ENCODE assay signal across 8 mouse cellular contexts in genomic region chr8:120104721-120105272, GRCm38 (mm10). TPM values are rescaled to one million over a fixed set of nuclear protein-coding genes. Genes with fewer than 3 reads are reported as not detected.
DNase-seq lines count a peak whose midpoint lies in the region; ATAC-seq and TF ChIP-seq lines count a peak whose summit lies in the region.

No protein-coding gene starts in this region.

- no peaks in the 10 kb centered on the region for H3K9me3 ChIP-seq in megakaryocyte, embryonic 14.5 days
- no peaks in the 10 kb centered on the region for H3K9me3 ChIP-seq in midbrain, embryonic 16.5 days (replicated peaks; ENCODE audit: control insufficient read depth, low read length, poor library complexity, severe bottlenecking)
- no peaks in the 10 kb centered on the region for H3K9me3 ChIP-seq in liver, embryonic 11.5 days (ENCODE audit: control insufficient read depth, low read length)

- no peak for TF ChIP-seq POLR2A in kidney, adult 2 months (IDR thresholded peaks at IDR 0.05; ENCODE audit: low read depth, low read length)

- H3K4me1 ChIP-seq in megakaryocyte, embryonic 14.5 days = peaks cover 70% of the 10 kb centered on the region
- H3K4me1 ChIP-seq in kidney, adult 2 months (ENCODE audit: control insufficient read depth, insufficient read depth, low read length) = peaks cover 4% of the 10 kb centered on the region; the same call in 1 of the 2 replicates
- peaks cover 18% of the 10 kb centered on the region for H3K4me1 ChIP-seq in midbrain, embryonic 16.5 days (ENCODE audit: control insufficient read depth, insufficient read depth, low read length)
- H3K4me1 ChIP-seq in liver, embryonic 11.5 days (replicated peaks; ENCODE audit: control insufficient read depth, insufficient read depth, low read length) = peaks cover 12% of the 10 kb centered on the region

- 30% methylated on average over 9 of the region's 9 CpGs for WGBS in kidney, adult 2 months
- 72% methylated on average over 9 of the region's 9 CpGs for WGBS in midbrain, embryonic 16.5 days
- whole genome bisulfite sequencing in liver, embryonic 11.5 days = 47% methylated on average over 9 of the region's 9 CpGs

- no peak overlapping the region for H3K9ac ChIP-seq in midbrain, embryonic 16.5 days (ENCODE audit: low read depth, low read length)
- no peak overlapping the region for H3K9ac ChIP-seq in liver, embryonic 11.5 days (ENCODE audit: low read depth, low read length)

- H3K27ac ChIP-seq in kidney, adult 2 months (ENCODE audit: insufficient read depth, low read depth, low read length) = peak overlapping the region; percentile 74
- H3K27ac ChIP-seq in midbrain, embryonic 16.5 days (ENCODE audit: low read length) = no peak overlapping the region
- no peak overlapping the region for H3K27ac ChIP-seq in liver, embryonic 11.5 days (ENCODE audit: low read depth, low read length)

- H3K36me3 ChIP-seq in megakaryocyte, embryonic 14.5 days (replicated peaks; ENCODE audit: low read length) = peaks cover 15% of the 10 kb centered on the region
- no peaks in the 10 kb centered on the region for H3K36me3 ChIP-seq in kidney, adult 2 months (ENCODE audit: control insufficient read depth, insufficient read depth, low read length)
- H3K36me3 ChIP-seq in midbrain, embryonic 16.5 days (ENCODE audit: control insufficient read depth, insufficient read depth, low read length) = no peaks in the 10 kb centered on the region
- no peaks in the 10 kb centered on the region; the same call in 1 of the 2 replicates for H3K36me3 ChIP-seq in liver, embryonic 11.5 days (ENCODE audit: control insufficient read depth, insufficient read depth, low read length)

- H3K27me3 ChIP-seq in megakaryocyte, embryonic 14.5 days (replicated peaks) = peaks cover 9% of the 10 kb centered on the region
- no peaks in the 10 kb centered on the region for H3K27me3 ChIP-seq in kidney, adult 2 months (replicated peaks; ENCODE audit: control insufficient read depth, insufficient read depth, low read length)
- H3K27me3 ChIP-seq in midbrain, embryonic 16.5 days (ENCODE audit: control insufficient read depth, insufficient read depth, low read depth, low read length) = no peaks in the 10 kb centered on the region
- H3K27me3 ChIP-seq in liver, embryonic 11.5 days (replicated peaks; ENCODE audit: control insufficient read depth, insufficient read depth, low read length) = no peaks in the 10 kb centered on the region

- DNase-seq in gastrocnemius, postnatal 10 days = peak; percentile 41
- peak; percentile 95 for DNase-seq in kidney, adult 2 months
- DNase-seq in ovary, postnatal 36 days (ENCODE audit: low spot score) = peak; percentile 51
- no peak for DNase-seq in cerebellum, adult 18-20 months
- DNase-seq in liver, embryonic 11.5 days (ENCODE audit: low spot score) = no peak

- no peak overlapping the region for H3K4me2 ChIP-seq in midbrain, embryonic 16.5 days (ENCODE audit: low read length)
- no peak overlapping the region for H3K4me2 ChIP-seq in liver, embryonic 11.5 days

- H3K4me3 ChIP-seq in megakaryocyte, embryonic 14.5 days (replicated peaks) = peak overlapping the region; percentile 48
- H3K4me3 ChIP-seq in kidney, adult 2 months (ENCODE audit: insufficient read depth, low read depth, low read length) = no peak overlapping the region
- no peak overlapping the region for H3K4me3 ChIP-seq in midbrain, embryonic 16.5 days (ENCODE audit: low read depth, low read length)
- no peak overlapping the region for H3K4me3 ChIP-seq in liver, embryonic 11.5 days (ENCODE audit: low read depth, low read length)

- ATAC-seq in megakaryocyte, adult 5-6 weeks (ENCODE audit: poor library complexity, severe bottlenecking) = no peak
- ATAC-seq in midbrain, embryonic 16.5 days = no peak
- ATAC-seq in liver, embryonic 11.5 days (replicated peaks; ENCODE audit: low FRiP score) = no peak

- no peak for TF ChIP-seq CTCF in kidney, adult 2 months (conservative IDR thresholded peaks at IDR 0.05; ENCODE audit: insufficient read depth, insufficient read length, low read depth, low read length)

RNA-seq across cellular contexts. Expression of gene Zdhhc7, which starts 3.5 kb away (rescaled TPM):
- polyA plus RNA-seq in megakaryocyte, embryonic 14.5 days (2012; ENCODE audit: insufficient read depth, low replicate concordance) = 29.1 and 34.2 TPM in 2 replicates
- 21.1 and 23.0 TPM in 2 replicates for total RNA-seq in megakaryocyte, adult 5-6 weeks (2015)
- 31.8 and 33.3 TPM in 2 replicates for total RNA-seq in megakaryocyte, adult 5-6 weeks (2017)
- total RNA-seq in gastrocnemius, postnatal 10 days (2021) = 10 to 100 TPM; 23.1 to 24.5 TPM
- 58.7 and 68.2 TPM in 2 replicates for polyA plus RNA-seq in kidney, adult 2 months (2012; rRNA removed)
- 27.8 and 29.5 TPM in 2 replicates for polyA plus RNA-seq in midbrain, embryonic 16.5 days (2015; fragmentation: Nextera tagmentation; extraction: Ambion mirVana)
- 27.4 and 30.1 TPM in 2 replicates for polyA plus RNA-seq in liver, embryonic 11.5 days (2014; fragmentation: Nextera tagmentation; extraction: Ambion mirVana)

RNA-seq across cellular contexts. Expression of gene 6430548M08Rik, which starts 9.2 kb away (rescaled TPM):
- polyA plus RNA-seq in megakaryocyte, embryonic 14.5 days (2012; ENCODE audit: insufficient read depth, low replicate concordance) = 2.4 and 4.1 TPM in 2 replicates
- total RNA-seq in megakaryocyte, adult 5-6 weeks (2015) = 61.4 and 76.5 TPM in 2 replicates
- total RNA-seq in megakaryocyte, adult 5-6 weeks (2017) = 70.0 and 87.2 TPM in 2 replicates
- 10 to 100 TPM in 1 of 2 experiments, 1 to 10 TPM in 1; 9.3 to 11.2 TPM for total RNA-seq in gastrocnemius, postnatal 10 days (2021)
- 8.4 and 8.8 TPM in 2 replicates for polyA plus RNA-seq in kidney, adult 2 months (2012; rRNA removed)
- 37.1 and 40.2 TPM in 2 replicates for polyA plus RNA-seq in midbrain, embryonic 16.5 days (2015; fragmentation: Nextera tagmentation; extraction: Ambion mirVana)
- 2.1 TPM in 2 replicates for polyA plus RNA-seq in liver, embryonic 11.5 days (2014; fragmentation: Nextera tagmentation; extraction: Ambion mirVana)

Comparison
In these comparisons a context has a peak if more than half of its experiments do, and no peak if none do; other contexts are left out.
1. DNase-seq: peak in gastrocnemius, postnatal 10 days (single experiment), kidney, adult 2 months (single experiment) and ovary, postnatal 36 days (single experiment); none in cerebellum, adult 18-20 months (0 of 2) and liver, embryonic 11.5 days (single experiment).